Mouse (Mus musculus): Measurements from ENCODE around the gene Atp6v1g2. TPM values are rescaled to one million over a fixed set of nuclear protein-coding genes. Genes with fewer than 3 reads are reported as not detected.

Atp6v1g2 gene
- total RNA-seq, 2 experiments from 2014 or later = 1.9 to 2.0 TPM

DNA sequence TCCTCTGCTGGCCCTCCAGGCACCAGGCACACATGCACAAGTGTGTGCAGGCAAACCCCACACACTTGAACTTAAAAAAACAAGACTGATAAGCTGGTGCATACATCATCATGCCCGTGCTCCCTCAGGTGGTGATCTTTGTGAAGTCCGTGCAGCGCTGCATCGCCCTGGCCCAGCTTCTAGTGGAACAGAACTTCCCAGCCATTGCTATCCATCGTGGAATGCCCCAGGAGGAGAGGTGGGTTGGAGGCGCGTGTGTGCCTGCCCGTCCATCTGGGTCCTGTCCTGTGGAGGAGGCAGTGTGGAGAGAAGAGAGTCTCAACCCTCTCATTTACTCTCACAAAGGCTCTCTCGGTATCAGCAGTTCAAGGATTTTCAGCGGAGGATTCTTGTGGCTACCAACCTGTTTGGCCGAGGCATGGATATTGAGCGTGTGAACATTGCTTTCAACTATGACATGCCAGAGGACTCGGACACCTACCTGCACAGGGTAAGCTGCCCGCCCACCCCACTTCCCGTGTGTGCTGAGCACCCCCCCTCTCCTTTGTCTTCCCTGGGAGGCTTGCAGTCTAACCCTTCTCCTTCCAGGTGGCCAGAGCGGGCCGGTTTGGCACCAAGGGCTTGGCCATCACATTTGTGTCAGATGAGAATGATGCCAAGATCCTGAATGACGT lies 19.3 kb downstream of the Atp6v1g2 start:
- DNase-seq = no peak
- intact Hi-C loops (cut with DNase I) = no loop called here
- H3K4me3 ChIP-seq = no peak overlapping the region
- no peak for TF ChIP-seq CTCF (IDR thresholded peaks at IDR 0.05)
- H3K27ac ChIP-seq = no peak overlapping the region

DNA sequence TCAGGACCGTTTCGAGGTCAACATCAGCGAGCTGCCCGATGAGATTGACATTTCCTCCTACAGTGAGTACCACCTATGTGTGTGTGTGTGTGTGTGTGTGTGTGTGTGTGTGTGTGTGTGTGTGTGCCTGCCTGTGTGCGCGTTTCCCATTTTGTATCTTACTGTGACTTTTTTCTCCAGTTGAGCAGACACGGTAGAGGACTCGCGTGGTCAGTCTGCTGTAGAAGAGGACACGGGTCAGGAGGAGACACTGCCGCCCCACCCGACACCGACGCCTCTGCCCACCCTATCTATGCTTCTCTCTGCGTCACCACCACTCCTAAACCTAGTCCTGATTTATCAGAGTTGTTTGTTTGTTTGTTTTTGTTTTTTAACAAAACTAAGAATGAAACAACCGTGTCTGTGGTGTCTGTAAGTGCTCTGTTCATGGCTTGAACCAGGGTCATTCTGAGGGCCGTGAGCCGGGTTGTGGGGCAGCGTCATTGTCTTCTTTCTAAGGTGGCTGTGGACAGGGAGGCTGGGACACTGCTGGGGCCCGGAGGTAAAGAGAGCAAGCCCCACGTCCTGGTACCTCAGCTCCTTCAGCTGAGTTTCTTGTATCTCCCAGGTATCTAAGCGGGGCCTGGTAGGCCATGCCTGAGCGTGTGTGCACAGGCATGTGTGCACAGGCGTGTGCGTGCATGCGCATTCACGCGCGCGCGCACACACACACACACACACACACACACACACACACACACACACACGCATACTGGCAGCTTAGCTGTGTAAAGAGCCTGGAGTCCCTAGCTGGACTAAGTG lies 20.0 kb downstream of the Atp6v1g2 start:
- intact Hi-C loops (cut with DNase I) = no loop called here
- H3K27ac ChIP-seq = no peak overlapping the region
- no peak for TF ChIP-seq CTCF (IDR thresholded peaks at IDR 0.05)
- no peak overlapping the region for H3K4me3 ChIP-seq
- no peak for DNase-seq

DNA sequence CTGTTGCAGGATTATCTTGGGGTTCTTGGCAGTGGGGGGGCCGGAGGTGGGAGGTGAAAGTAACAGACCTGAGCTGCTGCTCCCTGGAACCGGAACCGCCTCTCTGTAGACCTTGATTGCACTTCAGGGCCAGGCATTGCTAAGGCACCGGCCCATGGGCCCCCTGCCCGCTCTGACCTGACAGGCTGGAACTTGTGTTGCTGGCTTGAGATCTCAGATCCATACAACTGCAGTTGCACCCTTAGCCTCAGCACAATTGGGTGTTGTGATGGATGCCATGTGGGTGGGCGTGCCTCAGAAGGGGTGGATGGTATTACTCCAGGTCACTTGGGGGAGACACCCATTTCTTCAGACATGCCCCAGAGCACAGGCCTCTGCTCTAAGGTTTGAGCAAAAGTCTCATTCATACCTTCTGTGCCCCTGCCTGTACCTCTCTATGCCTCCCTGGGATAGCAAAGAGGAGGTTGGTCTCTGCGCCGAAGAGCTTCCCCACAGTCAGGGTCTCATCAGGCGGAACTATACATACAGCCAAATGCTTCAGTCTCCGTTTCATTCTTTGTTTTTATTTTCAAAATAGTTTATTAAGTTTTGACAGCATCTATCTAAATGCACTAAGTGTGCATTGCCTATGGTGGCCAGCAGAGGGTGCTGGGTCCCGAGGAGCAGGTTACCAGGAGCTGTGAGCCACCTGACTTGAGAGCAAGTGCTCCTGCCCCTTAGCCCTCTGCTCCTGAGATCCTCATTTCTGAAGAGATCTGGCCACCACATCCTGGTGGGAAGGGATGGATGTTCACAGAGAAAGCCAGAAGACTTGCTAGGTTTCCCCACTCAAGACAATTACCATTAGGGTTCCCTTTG lies 21.0 kb downstream of the Atp6v1g2 start:
- peak; percentile 92; the same call in 1 of the 2 replicates for TF ChIP-seq CTCF (IDR thresholded peaks at IDR 0.05)
- Histone ChIP-seq H3K27ac (no peak overlapping the region), H3K4me3 (no peak overlapping the region)
- intact Hi-C loops (cut with DNase I) = no loop called here
- peak; percentile 73 for DNase-seq

GRCm38 (mm10) chr17:35255301-35255700 lies 21.8 kb downstream of the Atp6v1g2 start:
- no peak for DNase-seq
- H3K27ac ChIP-seq = no peak overlapping the region
- intact Hi-C loops (cut with DNase I) = no loop called here
- H3K4me3 ChIP-seq = no peak overlapping the region
- TF ChIP-seq CTCF (IDR thresholded peaks at IDR 0.05) = no peak

DNA sequence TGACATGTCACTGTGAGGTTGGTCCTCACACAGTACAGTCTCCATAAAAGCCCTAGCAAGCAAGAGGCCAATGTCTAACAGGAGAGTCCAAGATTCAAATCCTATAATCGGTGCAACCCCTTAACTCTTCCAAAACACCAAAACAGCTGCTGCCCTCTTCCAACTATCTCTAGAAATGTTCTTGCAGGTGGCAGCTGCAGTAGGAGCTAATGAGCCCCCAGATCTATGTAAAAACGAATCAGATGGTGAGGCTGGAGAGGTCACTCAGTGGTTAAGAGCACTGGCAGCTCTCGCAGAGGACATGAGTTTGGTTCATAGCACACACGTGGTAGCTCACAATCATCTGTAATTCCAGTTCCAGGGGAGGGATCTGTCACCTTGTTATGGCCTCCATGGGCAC lies 22.2 kb downstream of the Atp6v1g2 start:
- no peak overlapping the region for H3K27ac ChIP-seq
- intact Hi-C loops (cut with DNase I) = no loop called here
- DNase-seq = no peak
- H3K4me3 ChIP-seq = no peak overlapping the region
- no peak for TF ChIP-seq CTCF (IDR thresholded peaks at IDR 0.05)

DNA sequence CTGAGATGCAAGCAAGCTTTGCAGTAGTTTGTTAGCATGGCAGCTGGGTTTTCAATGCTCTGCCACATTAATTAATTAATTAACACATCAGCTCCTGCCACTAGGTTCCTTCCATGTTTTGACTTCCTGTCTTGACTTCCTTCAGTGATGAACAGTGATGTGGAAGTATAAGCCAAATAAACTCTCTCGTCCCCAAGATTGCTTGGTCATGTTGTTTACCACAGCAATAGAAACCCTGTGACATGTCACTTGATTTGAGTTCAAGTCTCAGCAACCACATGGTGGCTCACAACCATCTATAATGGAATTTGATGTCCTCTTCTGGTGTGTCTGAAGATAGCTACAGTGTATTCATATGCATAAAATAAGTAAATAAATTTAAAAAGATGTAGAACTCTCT lies 23.9 kb downstream of the Atp6v1g2 start:
- DNase-seq = no peak
- intact Hi-C loops (cut with DNase I) = no loop called here
- H3K4me3 ChIP-seq = peak overlapping the region; percentile 70
- TF ChIP-seq CTCF (IDR thresholded peaks at IDR 0.05) = no peak
- peak overlapping the region; percentile 85 for H3K27ac ChIP-seq

DNA sequence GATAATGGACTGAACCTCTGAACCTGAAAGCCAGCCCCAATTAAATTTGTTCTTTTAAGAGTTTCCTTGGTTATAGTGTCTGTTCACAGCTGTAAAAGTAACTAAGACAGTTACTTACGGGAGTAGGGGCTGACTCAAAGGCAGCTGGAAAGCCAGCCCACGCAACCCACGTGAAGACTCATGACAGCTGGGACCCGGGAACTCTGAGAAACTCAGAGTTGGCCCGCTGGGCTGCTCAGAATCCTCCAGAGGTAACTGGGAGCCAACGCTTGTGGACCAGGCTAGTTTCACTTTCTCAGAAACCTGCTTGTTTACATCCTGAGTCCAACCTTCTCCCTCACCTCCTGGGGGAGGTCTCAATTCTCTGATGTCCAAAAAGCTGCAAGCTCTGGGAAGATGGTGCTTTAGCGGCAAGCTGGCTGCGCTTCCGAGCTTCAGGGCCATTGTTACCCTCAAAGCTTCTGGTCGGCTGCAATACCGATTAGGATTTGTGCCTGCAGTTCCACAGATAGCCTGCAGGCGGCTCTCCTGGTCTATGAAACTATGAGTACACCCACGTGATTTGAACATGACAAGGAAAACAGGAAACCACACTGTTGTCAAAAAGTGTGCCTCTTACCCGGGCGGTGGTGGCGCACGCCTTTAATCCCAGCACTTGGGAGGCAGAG lies 24.5 kb downstream of the Atp6v1g2 start:
- peak; percentile 95; the same call in 1 of the 2 replicates for TF ChIP-seq CTCF (IDR thresholded peaks at IDR 0.05)
- peak; percentile 94 for DNase-seq
- peak overlapping the region; percentile 70 for H3K4me3 ChIP-seq
- intact Hi-C loops (cut with DNase I) = loop anchor here (1.0 to 2.0 kb wide), 2 partner anchors 16 to 45 kb away; no protein-coding TSS in a partner anchor
- peak overlapping the region; percentile 85 for H3K27ac ChIP-seq

GRCm38 (mm10) chr17:35258492-35259478 lies 25.3 kb downstream of the Atp6v1g2 start:
- peak; percentile 29 for TF ChIP-seq CTCF (IDR thresholded peaks at IDR 0.05)
- intact Hi-C loops (cut with DNase I) = loop anchor here (1.0 to 2.0 kb wide), 2 partner anchors 16 to 44 kb away; no protein-coding TSS in a partner anchor
- DNase-seq = peak; percentile 67
- H3K4me3 ChIP-seq = peak overlapping the region; percentile 70
- H3K27ac ChIP-seq = peak overlapping the region; percentile 85

DNA sequence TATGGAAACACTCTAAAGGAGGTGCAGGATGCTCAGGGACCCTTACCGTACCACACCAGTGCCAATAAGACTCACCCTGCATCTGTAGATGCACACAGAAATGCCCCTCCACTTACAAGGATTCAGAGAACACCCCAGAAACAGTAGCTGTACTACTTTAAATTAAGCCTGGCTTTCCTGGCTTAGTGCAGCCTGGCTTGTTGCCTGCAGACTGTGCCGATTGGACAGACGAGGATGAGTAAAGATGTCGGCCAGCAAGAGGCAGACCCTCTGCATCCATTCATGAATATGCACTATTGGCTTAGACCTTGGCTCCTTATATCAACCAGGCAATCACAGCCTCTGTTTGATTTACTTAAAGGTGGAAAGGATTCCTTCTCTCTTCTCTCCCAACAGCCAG lies 26.2 kb downstream of the Atp6v1g2 start:
- TF ChIP-seq CTCF (IDR thresholded peaks at IDR 0.05) = no peak
- intact Hi-C loops (cut with DNase I) = loop anchor here (2.0 kb wide), 1 partner anchor 43 kb away; no protein-coding TSS in a partner anchor
- peak overlapping the region; percentile 85 for H3K27ac ChIP-seq
- no peak for DNase-seq
- H3K4me3 ChIP-seq = no peak overlapping the region

- no peak for TF ChIP-seq CTCF (IDR thresholded peaks at IDR 0.05)
- intact Hi-C loops (cut with DNase I) = no loop called here
- H3K4me3 ChIP-seq = no peak overlapping the region
- H3K27ac ChIP-seq = peak overlapping the region; percentile 86
- no peak for DNase-seq
Observed at GRCm38 (mm10) chr17:35261651-35262050, 28.2 kb downstream of the Atp6v1g2 start.
